In the genomic region with DNA sequence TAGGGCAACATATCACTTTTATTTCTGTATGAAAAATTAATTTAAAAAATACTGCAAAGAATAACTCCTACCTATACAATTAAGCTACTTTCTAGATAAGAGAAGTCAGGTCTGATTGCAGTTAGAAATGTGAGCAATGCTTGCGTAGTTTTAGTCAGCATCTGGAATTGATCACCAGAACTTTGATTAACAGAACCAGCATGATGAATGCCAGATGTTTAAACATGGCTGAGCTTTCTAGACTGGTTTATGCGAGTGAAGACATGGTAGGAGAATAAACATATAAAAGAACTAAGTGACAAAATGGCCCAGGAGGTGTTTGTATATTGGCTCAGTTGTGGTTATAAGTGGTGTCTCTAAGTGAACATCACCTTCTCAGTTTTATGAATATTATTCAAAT, we compare ENCODE assay signal across 25 mouse cellular contexts.
DNase-seq lines count a peak whose midpoint lies in the region; ATAC-seq and TF ChIP-seq lines count a peak whose summit lies in the region.
"Had no signal": no experiment of that assay in that cellular context is flagged by ENCODE, and none has a peak within 500 bp of the region (broad histone marks: within the 10 kb centered on the region; RNA-seq: fewer than 3 reads in every experiment).

No protein-coding gene starts in this region.

- WGBS in limb, embryonic 14.5 days = 21% methylated on average over 2 of the region's 2 CpGs

- H3K9ac ChIP-seq in limb, embryonic 14.5 days (ENCODE audit: low read depth, low read length, severe bottlenecking) = no peak overlapping the region
- H3K9ac ChIP-seq: embryonic facial prominence, embryonic 13.5 days; forebrain, embryonic 15.5 days; heart, embryonic 13.5 days; hindbrain, embryonic 14.5 days; intestine, embryonic 15.5 days; limb, embryonic 15.5 days; liver, embryonic 14.5 days; lung, embryonic 14.5 days had no signal

- no peak overlapping the region for H3K4me3 ChIP-seq in limb, embryonic 14.5 days (replicated peaks; ENCODE audit: low read length)
- H3K4me3 ChIP-seq: embryonic facial prominence, embryonic 13.5 days; forebrain, embryonic 15.5 days; heart, embryonic 13.5 days; intestine, embryonic 15.5 days; limb, embryonic 15.5 days; midbrain, embryonic 10.5 days had no signal

- H3K36me3 ChIP-seq in limb, embryonic 14.5 days (ENCODE audit: control insufficient read depth, insufficient read depth, low read length) = no peaks in the 10 kb centered on the region
- H3K36me3 ChIP-seq: embryonic facial prominence, embryonic 13.5 days; forebrain, embryonic 15.5 days; heart, embryonic 13.5 days; intestine, embryonic 15.5 days; limb, embryonic 15.5 days; midbrain, embryonic 10.5 days had no signal

- no peak for TF ChIP-seq POLR2A in limb, embryonic 14.5 days (IDR thresholded peaks at IDR 0.05; ENCODE audit: borderline replicate concordance, extremely low read depth, insufficient read depth, insufficient read length)

- no peak for ATAC-seq in limb, embryonic 14.5 days (ENCODE audit: low FRiP score, low read depth)
- ATAC-seq: activated CD4-positive, CD25-positive, alpha-beta regulatory T cell, adult 4 months; forebrain, embryonic 15.5 days; intestine, embryonic 15.5 days had no signal

- no peaks in the 10 kb centered on the region for H3K4me1 ChIP-seq in limb, embryonic 14.5 days (ENCODE audit: control insufficient read depth, insufficient read depth, low read length)
- H3K4me1 ChIP-seq: forebrain, embryonic 15.5 days; intestine, embryonic 15.5 days; limb, embryonic 15.5 days; midbrain, embryonic 10.5 days had no signal

- H3K4me2 ChIP-seq in limb, embryonic 14.5 days (replicated peaks; ENCODE audit: low read depth, low read length, severe bottlenecking) = no peak overlapping the region
- H3K4me2 ChIP-seq: embryonic facial prominence, embryonic 13.5 days; forebrain, embryonic 15.5 days; heart, embryonic 13.5 days; hindbrain, embryonic 14.5 days; intestine, embryonic 15.5 days; limb, embryonic 15.5 days; lung, embryonic 14.5 days had no signal

- H3K27ac ChIP-seq in limb, embryonic 14.5 days (replicated peaks; ENCODE audit: low read depth, low read length) = no peak overlapping the region
- H3K27ac ChIP-seq: embryonic facial prominence, embryonic 13.5 days; forebrain, embryonic 15.5 days; heart, embryonic 13.5 days; hindbrain, embryonic 14.5 days; intestine, embryonic 15.5 days; limb, embryonic 15.5 days; liver, embryonic 14.5 days; midbrain, embryonic 10.5 days had no signal

- no peaks in the 10 kb centered on the region for H3K9me3 ChIP-seq in limb, embryonic 14.5 days (ENCODE audit: control insufficient read depth, low read length)
- H3K9me3 ChIP-seq: embryonic facial prominence, embryonic 13.5 days; forebrain, embryonic 15.5 days; heart, embryonic 13.5 days; intestine, embryonic 15.5 days; limb, embryonic 15.5 days; midbrain, embryonic 10.5 days had no signal

- peak; percentile 6 for DNase-seq in NIH3T3 (ENCODE audit: low read depth)
- DNase-seq in embryo, embryonic 11 days = peak; percentile 83
- DNase-seq in forelimb bud, embryonic 11.5 days (ENCODE audit: low read depth, low spot score) = peak; percentile 84
- peak; percentile 85 for DNase-seq in limb, embryonic 14.5 days (ENCODE audit: low spot score)
- DNase-seq in adrenal gland, adult 8-10 months = no peak
- no peak for DNase-seq in spleen, adult 18-20 months
- DNase-seq in lung, postnatal 4 days = no peak
- DNase-seq: adrenal gland, postnatal 10 days; cerebellum, adult 18-20 months; cerebellum, postnatal 25 days; gastrocnemius, postnatal 25 days; heart, adult 18-20 months; kidney, adult 9 months; kidney, postnatal 14 days; lung, embryonic 14.5 days; lung, postnatal 36 days had no signal

- no peaks in the 10 kb centered on the region for H3K27me3 ChIP-seq in limb, embryonic 14.5 days (ENCODE audit: control insufficient read depth, insufficient read depth, low read length)
- H3K27me3 ChIP-seq: embryonic facial prominence, embryonic 13.5 days; forebrain, embryonic 15.5 days; heart, embryonic 13.5 days; intestine, embryonic 15.5 days; limb, embryonic 15.5 days had no signal

Comparison
In these comparisons a context has a peak if more than half of its experiments do, and no peak if none do; other contexts are left out.
1. DNase-seq: peak in NIH3T3 (single experiment), embryo, embryonic 11 days (single experiment), forelimb bud, embryonic 11.5 days (single experiment) and limb, embryonic 14.5 days (single experiment); none in adrenal gland, adult 8-10 months (single experiment), spleen, adult 18-20 months (0 of 2) and lung, postnatal 4 days (0 of 2).